In the genomic region with DNA sequence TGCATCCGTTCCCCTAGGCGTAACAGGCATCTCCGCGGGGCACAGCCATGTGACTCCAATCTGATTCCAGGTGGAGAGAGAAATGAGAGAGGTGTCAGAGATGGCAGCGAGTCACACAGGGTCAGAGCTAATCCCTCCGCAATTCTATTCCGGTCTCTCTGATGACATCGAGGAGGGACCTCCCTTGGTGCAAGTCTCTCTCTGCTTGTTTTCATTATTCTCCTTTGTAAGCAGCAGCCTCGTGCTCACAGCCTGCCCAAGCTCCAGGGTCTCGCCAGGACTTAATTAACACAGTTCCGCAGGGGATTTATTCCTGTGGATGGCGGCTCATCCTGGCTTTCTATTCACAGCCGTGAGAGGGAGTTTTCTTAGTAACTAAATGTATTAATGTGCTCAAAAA, we compare ENCODE assay signal across 13 mouse cellular contexts.
DNase-seq lines count a peak whose midpoint lies in the region; ATAC-seq and TF ChIP-seq lines count a peak whose summit lies in the region.
"Had no signal": no experiment of that assay in that cellular context is flagged by ENCODE, and none has a peak within 500 bp of the region (broad histone marks: within the 10 kb centered on the region; RNA-seq: fewer than 3 reads in every experiment).

No protein-coding gene starts in this region.

- ATAC-seq in forebrain, embryonic 12.5 days (ENCODE audit: low FRiP score) = peak; percentile 69

- no peak overlapping the region for H3K4me3 ChIP-seq in layer of hippocampus, adult 2 months
- H3K4me3 ChIP-seq in forebrain, embryonic 12.5 days (replicated peaks) = no peak overlapping the region
- H3K4me3 ChIP-seq in midbrain, embryonic 10.5 days = 0 out of 2 replicates have a peak overlapping the region, but pooled peaks have one; percentile 0
- H3K4me3 ChIP-seq: gastrocnemius, adult 2 months had no signal

- H3K27ac ChIP-seq in layer of hippocampus, adult 2 months = no peak overlapping the region
- H3K27ac ChIP-seq in forebrain, embryonic 12.5 days = peak overlapping the region; percentile 43; the same call in 1 of the 2 replicates
- no peak overlapping the region for H3K27ac ChIP-seq in midbrain, embryonic 10.5 days (replicated peaks)
- H3K27ac ChIP-seq: gastrocnemius, adult 2 months had no signal

- no peaks in the 10 kb centered on the region for H3K36me3 ChIP-seq in forebrain, embryonic 12.5 days (replicated peaks)
- no peaks in the 10 kb centered on the region for H3K36me3 ChIP-seq in midbrain, embryonic 10.5 days

- no peaks in the 10 kb centered on the region for H3K9me3 ChIP-seq in forebrain, embryonic 12.5 days
- H3K9me3 ChIP-seq in midbrain, embryonic 10.5 days (replicated peaks) = no peaks in the 10 kb centered on the region

- no peak overlapping the region for H3K9ac ChIP-seq in forebrain, embryonic 12.5 days

- H3K4me2 ChIP-seq in forebrain, embryonic 12.5 days = peak overlapping the region; percentile 36
- H3K4me2 ChIP-seq: liver, embryonic 11.5 days had no signal

- intact Hi-C loops in left cerebral cortex, postnatal 4 days (cut with DNase I) = no loop called here

- WGBS in forebrain, embryonic 12.5 days = under 1% methylated on average over 13 of the region's 13 CpGs
- 9% methylated on average over 13 of the region's 13 CpGs for WGBS in midbrain, embryonic 10.5 days

- peaks cover 10% of the 10 kb centered on the region for H3K27me3 ChIP-seq in forebrain, embryonic 12.5 days
- peaks cover 5% of the 10 kb centered on the region; the same call in 1 of the 2 replicates for H3K27me3 ChIP-seq in midbrain, embryonic 10.5 days (ENCODE audit: low read depth, poor library complexity, severe bottlenecking)

- TF ChIP-seq CTCF in layer of hippocampus, adult 2 months (conservative IDR thresholded peaks at IDR 0.05) = peak; percentile 37

- DNase-seq in layer of hippocampus, adult 2 months (ENCODE audit: low spot score in 2 of 2) = no peak
- no peak for DNase-seq in layer of hippocampus, postnatal 36 days
- peak; percentile 35 for DNase-seq in midbrain, embryonic 10.5 days (ENCODE audit: low spot score)
- DNase-seq in retina, postnatal 1 day = peak; percentile 56
- DNase-seq in left cerebral cortex, postnatal 4 days = no peak
- DNase-seq in urinary bladder, postnatal 10 days (ENCODE audit: low spot score) = no peak
- DNase-seq: adrenal gland, postnatal 25 days; gastrocnemius, adult 2 months; lung, postnatal 14 days; right cerebral cortex, adult 18-20 months; thymus, postnatal 14 days had no signal

- H3K4me1 ChIP-seq in forebrain, embryonic 12.5 days = peaks cover 19% of the 10 kb centered on the region
- H3K4me1 ChIP-seq in midbrain, embryonic 10.5 days = peaks cover 17% of the 10 kb centered on the region

Comparison
In these comparisons a context has a peak if more than half of its experiments do, and no peak if none do; other contexts are left out.
1. DNase-seq: peak in midbrain, embryonic 10.5 days (single experiment) and retina, postnatal 1 day (single experiment); none in layer of hippocampus, adult 2 months (0 of 2), layer of hippocampus, postnatal 36 days (0 of 2), left cerebral cortex, postnatal 4 days (single experiment) and urinary bladder, postnatal 10 days (single experiment).